Mouse (Mus musculus) limb, embryonic 15.5 days (tissue): ENCODE results near the gene Nipbl. TPM values are rescaled to one million over a fixed set of nuclear protein-coding genes. Genes with fewer than 3 reads are reported as not detected.
"Not testable (repeated sequence)": the region's sequence is repeated elsewhere in the genome, so short reads cannot be mapped to it uniquely, and the experiment has no call there.

Experiments used
- ATAC-seq: fragments of 200-750 bp; cut with Nextera tagmentation; 2 replicates; pipeline ENCODE4 v1.8.0; 2017; ENCODE audit warnings: low read depth, moderate TSS enrichment; ENCODE audit not compliant: insufficient number of reproducible peaks, low FRiP score, low TSS enrichment
- H3K27ac ChIP-seq: fragments of 300-500 bp; sonication (generic); 2 replicates; pipeline ENCODE4 v1.5.1; 2015; ENCODE audit warnings: moderate library complexity, mild to moderate bottlenecking, inconsistent platforms
- H3K27me3 ChIP-seq: fragments of 300-500 bp; sonication (generic); 2 replicates; pipeline ENCODE4 v1.6.1; 2015; ENCODE audit warnings: inconsistent platforms
- H3K36me3 ChIP-seq: fragments of 300-500 bp; sonication (generic); 2 replicates; pipeline ENCODE4 v1.6.1; 2015; ENCODE audit warnings: inconsistent platforms
- H3K4me1 ChIP-seq: fragments of 300-500 bp; sonication (generic); 2 replicates; pipeline ENCODE4 v1.6.1; 2015; ENCODE audit warnings: inconsistent platforms
- H3K4me2 ChIP-seq: fragments of 300-500 bp; sonication (generic); 2 replicates; pipeline ENCODE4 v1.6.1; 2015; ENCODE audit warnings: mild to moderate bottlenecking, inconsistent platforms
- H3K4me3 ChIP-seq: fragments of 300-500 bp; sonication (generic); 2 replicates; pipeline ENCODE4 v1.5.1; 2015; ENCODE audit warnings: mild to moderate bottlenecking, inconsistent platforms
- H3K9ac ChIP-seq: fragments of 300-500 bp; sonication (generic); 2 replicates; pipeline ENCODE4 v1.6.1; 2015; ENCODE audit warnings: inconsistent platforms
- H3K9me3 ChIP-seq: fragments of 300-500 bp; sonication (generic); 2 replicates; pipeline ENCODE4 v1.6.1; 2016; ENCODE audit warnings: inconsistent platforms
- WGBS: fragments of 180-500 bp; shearing (Covaris S2); methylation state at CpG from one replicate; pipeline ENCODE4 v1.1.7; 2015; 5-methylcytosine and 5-hydroxymethylcytosine counted together
- polyA plus RNA-seq: library from polyadenylated mRNA; unstranded; fragments of >200 nt; fragmentation: Nextera tagmentation; extraction: Ambion mirVana; gene quantifications from 2 replicates; pipeline ENCODE4 v1.2.1, GENCODE M21; 2015

Nipbl gene
- polyA plus RNA-seq, 1 experiment from 2014 or later, result 17.9 TPM

- Histone ChIP-seq H3K4me1 (peaks cover 8% of the 10 kb centered on the region; the same call in 1 of the 2 replicates), H3K36me3 (0 out of 2 replicates have a peak, but pooled peaks cover 3% of the 10 kb centered on the region), H3K9ac (0 out of 2 replicates have a peak overlapping the region, but pooled peaks have one; percentile 23), H3K4me2 (peak overlapping the region; percentile 47), H3K27ac (no peak overlapping the region), H3K27me3 (no peaks in the 10 kb centered on the region), H3K4me3 (peak overlapping the region; percentile 38), H3K9me3 (no peaks in the 10 kb centered on the region)
- 40% methylated on average over 16 of the region's 17 CpGs for WGBS
- no peak for ATAC-seq
Measured at GRCm38 (mm10) chr15:8279320-8279779, 164.9 kb downstream of the Nipbl start.

GRCm38 (mm10) chr15:8277916-8278315, 166.3 kb downstream of the Nipbl start:
- H3K27me3 ChIP-seq, H3K4me1 ChIP-seq, H3K27ac ChIP-seq, H3K9me3 ChIP-seq, H3K9ac ChIP-seq, ATAC-seq, H3K4me2 ChIP-seq, H3K4me3 ChIP-seq: not testable (repeated sequence)
- H3K36me3 ChIP-seq, result peaks cover 11% of the 10 kb centered on the region; the same call in 1 of the 2 replicates
- 88% methylated on average over 4 of the region's 4 CpGs for WGBS

DNA sequence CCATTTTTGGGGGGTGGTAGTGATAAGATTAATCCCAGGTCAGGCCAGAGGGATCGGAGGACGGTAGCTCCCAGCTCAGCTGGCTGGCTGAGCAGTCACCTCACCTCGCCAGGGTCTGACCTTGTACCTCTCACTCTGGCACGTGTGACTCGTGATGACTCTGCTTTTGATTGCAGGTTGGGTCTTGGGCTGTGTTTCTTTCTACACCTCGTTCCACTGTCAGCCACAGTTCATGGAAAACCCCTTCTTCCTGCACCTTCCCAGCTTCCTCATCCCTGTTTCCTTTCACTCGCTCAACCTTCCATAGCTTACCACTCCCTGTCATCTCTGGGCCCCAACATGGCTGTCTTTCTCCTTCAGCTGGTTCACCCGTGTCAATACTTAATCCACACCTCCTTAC, 172.3 kb downstream of the Nipbl start:
- no peaks in the 10 kb centered on the region for H3K27me3 ChIP-seq
- no peak overlapping the region for H3K4me2 ChIP-seq
- no peak for ATAC-seq
- H3K27ac ChIP-seq, result no peak overlapping the region
- peaks cover 50% of the 10 kb centered on the region for H3K36me3 ChIP-seq
- H3K9me3 ChIP-seq, result no peaks in the 10 kb centered on the region
- H3K4me1 ChIP-seq, result no peaks in the 10 kb centered on the region
- WGBS, result 85% methylated on average over 8 of the region's 8 CpGs
- H3K4me3 ChIP-seq, result no peak overlapping the region
- no peak overlapping the region for H3K9ac ChIP-seq

- Histone ChIP-seq H3K36me3 (peaks cover 68% of the 10 kb centered on the region), H3K27me3 (no peaks in the 10 kb centered on the region), H3K4me3 (no peak overlapping the region), H3K9me3 (no peaks in the 10 kb centered on the region), H3K4me2 (no peak overlapping the region), H3K27ac (no peak overlapping the region), H3K9ac (no peak overlapping the region), H3K4me1 (no peaks in the 10 kb centered on the region)
- 91% methylated on average over 8 of the region's 8 CpGs for WGBS
- ATAC-seq, result no peak
Measured at GRCm38 (mm10) chr15:8268231-8268630, 176.0 kb downstream of the Nipbl start.

- no peak overlapping the region for H3K9ac ChIP-seq
- no peaks in the 10 kb centered on the region for H3K27me3 ChIP-seq
- no peak for ATAC-seq
- WGBS, result 88% methylated on average over 3 of the region's 3 CpGs
- H3K36me3 ChIP-seq, result peaks cover 72% of the 10 kb centered on the region
- H3K4me2 ChIP-seq, result no peak overlapping the region
- H3K4me3 ChIP-seq, result no peak overlapping the region
- no peaks in the 10 kb centered on the region for H3K9me3 ChIP-seq
- H3K4me1 ChIP-seq, result no peaks in the 10 kb centered on the region
- H3K27ac ChIP-seq, result no peak overlapping the region
Measured at GRCm38 (mm10) chr15:8267211-8267610, 177.1 kb downstream of the Nipbl start.

DNA sequence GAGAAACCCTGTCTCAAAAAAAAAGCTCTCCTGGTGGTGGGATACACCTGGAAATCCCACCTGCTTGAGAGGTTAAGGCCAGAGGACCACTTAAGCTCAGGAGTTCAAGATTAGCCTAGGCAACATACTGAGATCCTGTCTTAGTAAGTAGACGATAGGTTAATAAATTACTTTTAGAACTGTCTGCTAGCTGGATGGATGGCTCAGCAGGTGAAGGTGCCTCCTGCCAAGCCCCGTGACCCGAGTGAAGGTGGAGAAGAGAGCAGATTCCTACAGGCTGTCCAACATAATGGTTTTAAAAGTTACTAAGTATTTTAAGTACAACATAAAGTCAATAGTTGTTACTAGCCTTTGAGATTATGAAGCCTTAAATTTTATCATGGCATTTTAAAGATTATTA, 178.3 kb downstream of the Nipbl start:
- Histone ChIP-seq H3K4me2 (no peak overlapping the region), H3K27me3 (no peaks in the 10 kb centered on the region), H3K9me3 (no peaks in the 10 kb centered on the region), H3K27ac (no peak overlapping the region), H3K4me3 (no peak overlapping the region), H3K4me1 (no peaks in the 10 kb centered on the region), H3K36me3 (peaks cover 69% of the 10 kb centered on the region), H3K9ac (no peak overlapping the region)
- 83% methylated on average over 3 of the region's 3 CpGs for whole genome bisulfite sequencing
- no peak for ATAC-seq

Other genes with a start within 250 kb of the Nipbl start
- gene Gm2310, start 75.5 kb upstream of the Nipbl start, polyA plus RNA-seq, result not detected in 2 replicates